Mouse (Mus musculus) E14TG2a.4 (cell line): Measurements from ENCODE around the gene Gng2.

Experiments used
- CTCF ChIP-seq: conservative IDR thresholded peaks from 2 replicates; pipeline ENCODE4 v1.5.1; 2014; ENCODE audit warnings: low read length
- NANOG ChIP-seq: IDR thresholded peaks from 2 replicates; pipeline ENCODE4 v1.6.1; 2014; ENCODE audit warnings: borderline replicate concordance, low read length, mixed read lengths
- POU5F1 ChIP-seq: IDR thresholded peaks from 2 replicates; pipeline ENCODE4 v1.6.1; 2014; ENCODE audit warnings: low read length, borderline replicate concordance

GRCm38 (mm10) chr14:19925157-19925556, 52.3 kb downstream of the Gng2 start:
- TF ChIP-seq CTCF (no peak), POU5F1 (no peak), NANOG (no peak)
